Mouse (Mus musculus): ENCODE measurements around the gene Rom1.

GRCm38 (mm10) chr19:8943047-8943446 lies 13.9 kb upstream of the Rom1 start:
- TF ChIP-seq CTCF (IDR thresholded peaks at IDR 0.05; ENCODE audit: low read depth), result no peak
- TF ChIP-seq EP300 (IDR thresholded peaks at IDR 0.05; ENCODE audit: low read depth), result no peak
